In genomic region chr16:36469367-36469766, GRCm38 (mm10) we compare ENCODE assay signal across 25 mouse cellular contexts. TPM values are rescaled to one million over a fixed set of nuclear protein-coding genes. Genes with fewer than 3 reads are reported as not detected.
DNase-seq lines count a peak whose midpoint lies in the region; ATAC-seq and TF ChIP-seq lines count a peak whose summit lies in the region.
"Had no signal": no experiment of that assay in that cellular context is flagged by ENCODE, and none has a peak within 500 bp of the region (broad histone marks: within the 10 kb centered on the region; RNA-seq: fewer than 3 reads in every experiment).

No protein-coding gene starts in this region.

- no peak overlapping the region for H3K4me2 ChIP-seq in liver, postnatal 0 days (ENCODE audit: low read depth, low read length)
- H3K4me2 ChIP-seq: hindbrain, embryonic 15.5 days; intestine, embryonic 15.5 days; liver, embryonic 11.5 days; neural tube, embryonic 13.5 days had no signal

- TF ChIP-seq CTCF in liver, adult 2 months (IDR thresholded peaks at IDR 0.05; ENCODE audit: low read depth, low read length): no peak
- TF ChIP-seq CTCF in liver, postnatal 0 days (IDR thresholded peaks at IDR 0.05; ENCODE audit: low read depth): no peak
- no peak for TF ChIP-seq CTCF in kidney, adult 2 months (conservative IDR thresholded peaks at IDR 0.05; ENCODE audit: insufficient read depth, insufficient read length, low read depth, low read length)

- TF ChIP-seq EP300 in liver, postnatal 0 days (IDR thresholded peaks at IDR 0.05; ENCODE audit: low read depth): no peak

- H3K4me1 ChIP-seq in liver, adult 2 months (ENCODE audit: control insufficient read depth, insufficient read depth, low read length): 0 out of 2 replicates have a peak, but pooled peaks cover 1% of the 10 kb centered on the region
- no peaks in the 10 kb centered on the region for H3K4me1 ChIP-seq in liver, postnatal 0 days (ENCODE audit: insufficient read depth)
- no peaks in the 10 kb centered on the region for H3K4me1 ChIP-seq in kidney, adult 2 months (ENCODE audit: control insufficient read depth, insufficient read depth, low read length)
- H3K4me1 ChIP-seq: hindbrain, embryonic 15.5 days; intestine, embryonic 15.5 days; neural tube, embryonic 13.5 days had no signal

- no peak overlapping the region for H3K4me3 ChIP-seq in liver, adult 2 months (ENCODE audit: insufficient read depth, low read depth, low read length)
- H3K4me3 ChIP-seq in liver, postnatal 0 days (ENCODE audit: low read depth, low read length): no peak overlapping the region
- H3K4me3 ChIP-seq in kidney, adult 2 months (ENCODE audit: insufficient read depth, low read depth, low read length): no peak overlapping the region
- H3K4me3 ChIP-seq: forebrain, embryonic 10.5 days; heart, embryonic 10.5 days; hindbrain, embryonic 15.5 days; intestine, embryonic 15.5 days; layer of hippocampus, adult 2 months; myocyte; neural tube, embryonic 13.5 days had no signal

- no peaks in the 10 kb centered on the region for H3K79me2 ChIP-seq in liver, adult 2 months (ENCODE audit: control insufficient read depth, insufficient read depth, low read length)

- H3K27me3 ChIP-seq in liver, adult 2 months (ENCODE audit: control insufficient read depth, insufficient read depth, low read length): no peaks in the 10 kb centered on the region
- no peaks in the 10 kb centered on the region for H3K27me3 ChIP-seq in liver, postnatal 0 days (ENCODE audit: insufficient read depth, low read length)
- H3K27me3 ChIP-seq in kidney, adult 2 months (replicated peaks; ENCODE audit: control insufficient read depth, insufficient read depth, low read length): no peaks in the 10 kb centered on the region
- H3K27me3 ChIP-seq: intestine, embryonic 15.5 days; neural tube, embryonic 13.5 days had no signal

- peak; percentile 15 for DNase-seq in liver, adult 2 months (ENCODE audit: extremely low read depth, low read depth, low spot score)
- no peak for DNase-seq in liver, postnatal 0 days
- peak; percentile 17 for DNase-seq in urinary bladder, postnatal 25 days (ENCODE audit: low spot score)
- no peak for DNase-seq in urinary bladder, postnatal 4 days (ENCODE audit: low spot score in 2 of 2)
- peak; percentile 33 for DNase-seq in large intestine, adult 2 months (ENCODE audit: low read depth, low spot score)
- no peak for DNase-seq in kidney, adult 2 months
- DNase-seq in left cerebral cortex, postnatal 36 days (ENCODE audit: low spot score in 2 of 2): no peak
- DNase-seq: cerebellum, adult 11-12 months; gastrocnemius, postnatal 36 days; lung, adult 18-20 months had no signal

- H3K9me3 ChIP-seq in liver, postnatal 0 days (ENCODE audit: low read length): peaks cover 2% of the 10 kb centered on the region; the same call in 1 of the 2 replicates
- H3K9me3 ChIP-seq: forebrain, embryonic 10.5 days; heart, embryonic 10.5 days; hindbrain, embryonic 15.5 days; intestine, embryonic 15.5 days; neural tube, embryonic 13.5 days had no signal

- ATAC-seq in liver, postnatal 0 days: no peak
- ATAC-seq: intestine, embryonic 15.5 days; midbrain, embryonic 16.5 days had no signal

- TF ChIP-seq POLR2A in liver, adult 2 months (IDR thresholded peaks at IDR 0.05; ENCODE audit: extremely low read depth, insufficient read depth, low read length): no peak
- TF ChIP-seq POLR2A in kidney, adult 2 months (IDR thresholded peaks at IDR 0.05; ENCODE audit: low read depth, low read length): no peak

- WGBS in liver, adult 2 months: 57% methylated on average over 9 of the region's 9 CpGs
- 77% methylated on average over 9 of the region's 9 CpGs for WGBS in liver, postnatal 0 days (ENCODE audit: insufficient replicate concordance)
- WGBS in large intestine, adult 2 months: 28% methylated on average over 9 of the region's 9 CpGs
- WGBS in kidney, adult 2 months: 71% methylated on average over 9 of the region's 9 CpGs

- no peak overlapping the region for H3K9ac ChIP-seq in liver, adult 2 months (ENCODE audit: low read depth, low read length)
- no peak overlapping the region for H3K9ac ChIP-seq in liver, postnatal 0 days (replicated peaks)
- H3K9ac ChIP-seq: hindbrain, embryonic 15.5 days; intestine, embryonic 15.5 days; neural tube, embryonic 13.5 days had no signal

- H3K27ac ChIP-seq in liver, adult 2 months (replicated peaks; ENCODE audit: insufficient read depth, low read depth, low read length): no peak overlapping the region
- no peak overlapping the region for H3K27ac ChIP-seq in liver, postnatal 0 days (ENCODE audit: low read depth)
- no peak overlapping the region for H3K27ac ChIP-seq in kidney, adult 2 months (ENCODE audit: insufficient read depth, low read depth, low read length)
- H3K27ac ChIP-seq: forebrain, embryonic 10.5 days; heart, embryonic 10.5 days; hindbrain, embryonic 15.5 days; intestine, embryonic 15.5 days; layer of hippocampus, adult 2 months; neural tube, embryonic 13.5 days had no signal

- H3K36me3 ChIP-seq in liver, adult 2 months (ENCODE audit: control insufficient read depth, insufficient read depth, low read length): no peaks in the 10 kb centered on the region
- H3K36me3 ChIP-seq in liver, postnatal 0 days (replicated peaks; ENCODE audit: insufficient read depth, low read length): no peaks in the 10 kb centered on the region
- no peaks in the 10 kb centered on the region for H3K36me3 ChIP-seq in kidney, adult 2 months (ENCODE audit: control insufficient read depth, insufficient read depth, low read length)
- H3K36me3 ChIP-seq: forebrain, embryonic 10.5 days; heart, embryonic 10.5 days; hindbrain, embryonic 15.5 days; intestine, embryonic 15.5 days; neural tube, embryonic 13.5 days had no signal

- intact Hi-C loops in left cerebral cortex, postnatal 36 days (cut with DNase I): no loop called here

RNA-seq across cellular contexts. Expression of gene Stfa3, which starts 14.2 kb away (rescaled TPM):
- total RNA-seq in liver, adult 2 months (2014; rRNA removed): not detected in 2 replicates
- not detected in 2 replicates for polyA plus RNA-seq in liver, adult 2 months (2012; rRNA removed)
- 213 and 228 TPM in 2 replicates for polyA plus RNA-seq in liver, postnatal 0 days (2015; fragmentation: Nextera tagmentation; extraction: Ambion mirVana)
- not detected in 2 replicates for polyA plus RNA-seq in large intestine, adult 2 months (2012; rRNA removed)
- polyA plus RNA-seq in kidney, adult 2 months (2012; rRNA removed): not detected in 2 replicates
- total RNA-seq in left cerebral cortex, postnatal 36 days (2021): not detected
- total RNA-seq: gastrocnemius, postnatal 36 days; hematopoietic stem cell, adult 5-6 weeks; layer of hippocampus, adult 2 months; layer of hippocampus, postnatal 25 days; megakaryocyte-erythroid progenitor cell, adult 5-6 weeks; MEL had no signal
- polyA plus RNA-seq: C2C12; forebrain, embryonic 10.5 days; heart, embryonic 10.5 days; limb, embryonic 11.5 days; myocyte had no signal

Comparison
In these comparisons a context has a peak if more than half of its experiments do, and no peak if none do; other contexts are left out.
1. DNase-seq: peak in liver, adult 2 months (single experiment), urinary bladder, postnatal 25 days (single experiment) and large intestine, adult 2 months (single experiment); none in liver, postnatal 0 days (single experiment), urinary bladder, postnatal 4 days (0 of 2), kidney, adult 2 months (single experiment) and left cerebral cortex, postnatal 36 days (0 of 2).
2. RNA of gene Stfa3, which starts 14.2 kb away (polyA plus RNA-seq): 213 to 228 TPM in liver, postnatal 0 days; not detected in liver, adult 2 months, not detected in large intestine, adult 2 months and not detected in kidney, adult 2 months; every median in the first group is over 100 times any median in the second.